Mouse (Mus musculus) limb, embryonic 13.5 days (tissue): ENCODE measurements at regions not wholly inside any gene's neighbourhood (a gene's known extent, or its start where the extent isn't known, plus 50 kb on each side); places are given as distances from the start of the nearest gene placed in this dataset.

Experiments used
- ATAC-seq: fragments of 200-750 bp; cut with Nextera tagmentation; 2 replicates; pipeline ENCODE4 v1.8.0; 2017; ENCODE audit warnings: low read depth, moderate number of reproducible peaks, moderate TSS enrichment; ENCODE audit not compliant: low FRiP score
- H3K27ac ChIP-seq: fragments of 300-500 bp; sonication (generic); 2 replicates; pipeline ENCODE4 v1.5.1; 2015; ENCODE audit warnings: inconsistent platforms, mild to moderate bottlenecking, moderate library complexity
- H3K27me3 ChIP-seq: fragments of 300-500 bp; sonication (generic); 2 replicates; pipeline ENCODE4 v1.6.1; 2015; ENCODE audit warnings: mild to moderate bottlenecking, inconsistent platforms
- H3K36me3 ChIP-seq: fragments of 300-500 bp; sonication (generic); 2 replicates; pipeline ENCODE4 v1.6.1; 2015; ENCODE audit warnings: inconsistent platforms, mild to moderate bottlenecking, moderate library complexity
- H3K4me1 ChIP-seq: fragments of 300-500 bp; sonication (generic); 2 replicates; pipeline ENCODE4 v1.6.1; 2015; ENCODE audit warnings: inconsistent platforms
- H3K4me2 ChIP-seq: fragments of 300-500 bp; sonication (generic); replicated peaks from 2 replicates; pipeline ENCODE4 v1.6.1; 2015; ENCODE audit warnings: inconsistent platforms, mild to moderate bottlenecking, moderate library complexity
- H3K4me3 ChIP-seq: fragments of 300-500 bp; sonication (generic); 2 replicates; pipeline ENCODE4 v1.5.1; 2015; ENCODE audit warnings: moderate library complexity, mild to moderate bottlenecking, inconsistent platforms
- H3K9ac ChIP-seq: fragments of 300-500 bp; sonication (generic); 2 replicates; pipeline ENCODE4 v1.6.1; 2015; ENCODE audit warnings: mild to moderate bottlenecking, inconsistent platforms
- H3K9me3 ChIP-seq: fragments of 300-500 bp; sonication (generic); 2 replicates; pipeline ENCODE4 v1.6.1; 2016; ENCODE audit warnings: inconsistent platforms
- WGBS: fragments of 180-500 bp; shearing (Covaris S2); methylation state at CpG from one replicate; pipeline ENCODE4 v1.1.7; 2015; 5-methylcytosine and 5-hydroxymethylcytosine counted together

DNA sequence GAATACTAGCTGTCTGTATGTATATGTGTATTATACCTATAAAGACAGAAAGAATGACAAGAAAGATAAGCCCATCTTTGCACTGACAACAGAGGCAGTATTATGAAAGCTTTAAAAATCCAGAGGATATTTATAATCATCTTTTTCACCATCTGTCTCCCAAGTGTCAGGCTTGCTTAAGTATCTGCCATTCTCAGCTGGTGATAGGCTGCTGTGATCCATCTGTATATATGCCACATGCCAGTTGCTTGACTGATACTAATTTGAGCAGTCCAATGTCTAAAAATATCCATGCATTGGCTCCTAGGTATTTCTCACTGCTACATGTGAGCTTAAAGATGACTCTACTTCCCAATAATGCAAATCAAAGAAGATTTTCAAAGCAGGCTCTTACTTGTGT is 950.3 kb downstream of the Pla2g4a start:
- H3K36me3 ChIP-seq, result no peaks in the 10 kb centered on the region

DNA sequence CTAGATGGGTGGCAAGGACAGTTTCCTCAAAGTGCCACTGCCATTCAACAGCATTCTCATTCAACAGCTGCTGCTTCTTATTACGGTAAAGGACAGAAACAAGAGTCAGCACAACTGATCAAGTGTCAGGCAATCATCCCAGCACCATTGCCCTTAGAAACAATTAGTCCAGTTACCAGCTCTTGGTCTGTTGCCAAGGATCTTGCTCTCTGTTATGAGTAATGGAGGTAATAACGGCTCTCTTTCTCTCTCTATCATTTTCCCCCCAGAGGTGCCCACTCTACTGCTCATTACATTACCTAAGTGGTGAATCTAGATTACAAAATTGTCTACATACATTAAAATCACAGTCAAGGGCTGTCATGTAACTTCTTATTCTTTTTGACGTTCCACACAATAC is 961.0 kb downstream of the Pla2g4a start:
- H3K4me2 ChIP-seq, result no peak overlapping the region
- no peak for ATAC-seq
- H3K4me3 ChIP-seq, result no peak overlapping the region
- H3K4me1 ChIP-seq, result no peaks in the 10 kb centered on the region
- no peak overlapping the region for H3K9ac ChIP-seq
- 79% methylated on average over 3 of the region's 3 CpGs for WGBS
- no peaks in the 10 kb centered on the region for H3K9me3 ChIP-seq
- H3K27ac ChIP-seq, result no peak overlapping the region
- H3K27me3 ChIP-seq, result no peaks in the 10 kb centered on the region
- no peaks in the 10 kb centered on the region for H3K36me3 ChIP-seq

More for the DNA sequence above, 950.3 kb downstream of the Pla2g4a start:
- Histone ChIP-seq H3K4me2 (no peak overlapping the region), H3K4me1 (no peaks in the 10 kb centered on the region), H3K9ac (no peak overlapping the region), H3K4me3 (no peak overlapping the region), H3K9me3 (no peaks in the 10 kb centered on the region), H3K27ac (no peak overlapping the region), H3K27me3 (no peaks in the 10 kb centered on the region)
- 0 out of 2 replicates have a peak, but pooled peaks have one; percentile 61 for ATAC-seq

DNA sequence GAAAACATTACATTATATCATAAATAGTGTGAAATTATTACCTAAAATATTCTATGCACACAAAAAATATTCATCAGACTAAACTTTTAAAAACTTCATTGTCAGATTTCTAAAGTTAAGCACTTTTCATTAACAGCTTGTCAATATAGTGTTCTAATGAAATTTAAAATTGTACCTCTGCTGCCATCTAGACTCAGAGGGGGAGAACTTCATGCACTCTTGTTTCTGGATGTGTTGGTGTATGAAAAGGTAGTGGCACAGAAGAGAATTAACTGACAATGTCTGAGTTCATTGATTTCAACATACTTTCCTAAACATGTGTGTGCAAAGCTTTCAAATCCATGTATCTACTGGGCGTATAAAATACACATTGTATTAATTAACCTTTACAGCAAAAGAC is 967.5 kb downstream of the Pla2g4a start:
- Histone ChIP-seq H3K4me2 (no peak overlapping the region), H3K4me3 (no peak overlapping the region), H3K9me3 (no peaks in the 10 kb centered on the region), H3K27ac (no peak overlapping the region), H3K27me3 (no peaks in the 10 kb centered on the region), H3K9ac (no peak overlapping the region), H3K36me3 (no peaks in the 10 kb centered on the region), H3K4me1 (peaks cover 7% of the 10 kb centered on the region; the same call in 1 of the 2 replicates)
- WGBS, result 44% methylated on average over 1 of the region's 1 CpGs
- no peak for ATAC-seq

DNA sequence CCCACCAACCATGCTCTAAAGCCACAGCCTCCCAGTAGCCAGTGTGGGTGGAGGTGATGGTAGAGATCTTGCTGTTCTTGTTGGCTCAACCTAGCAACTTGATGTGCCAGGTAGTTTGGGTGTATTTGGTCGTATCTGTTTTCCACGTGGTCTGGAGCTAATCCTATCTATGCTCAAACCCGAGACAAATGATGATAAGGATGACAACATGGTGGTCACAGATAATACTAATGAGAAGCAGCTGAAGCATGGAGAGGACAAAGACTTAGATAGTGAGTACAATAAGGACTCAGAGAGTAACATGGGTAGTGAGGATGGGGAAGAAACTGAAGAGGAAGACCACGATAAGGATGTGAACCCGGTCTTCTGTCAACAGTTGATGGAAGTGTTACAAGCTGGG is 983.7 kb downstream of the Pla2g4a start:
- Histone ChIP-seq H3K9ac (no peak overlapping the region), H3K4me2 (no peak overlapping the region), H3K9me3 (no peaks in the 10 kb centered on the region), H3K4me1 (no peaks in the 10 kb centered on the region), H3K4me3 (no peak overlapping the region), H3K27me3 (no peaks in the 10 kb centered on the region), H3K27ac (no peak overlapping the region), H3K36me3 (no peaks in the 10 kb centered on the region)
- no peak for ATAC-seq
- WGBS, result 86% methylated on average over 5 of the region's 5 CpGs

DNA sequence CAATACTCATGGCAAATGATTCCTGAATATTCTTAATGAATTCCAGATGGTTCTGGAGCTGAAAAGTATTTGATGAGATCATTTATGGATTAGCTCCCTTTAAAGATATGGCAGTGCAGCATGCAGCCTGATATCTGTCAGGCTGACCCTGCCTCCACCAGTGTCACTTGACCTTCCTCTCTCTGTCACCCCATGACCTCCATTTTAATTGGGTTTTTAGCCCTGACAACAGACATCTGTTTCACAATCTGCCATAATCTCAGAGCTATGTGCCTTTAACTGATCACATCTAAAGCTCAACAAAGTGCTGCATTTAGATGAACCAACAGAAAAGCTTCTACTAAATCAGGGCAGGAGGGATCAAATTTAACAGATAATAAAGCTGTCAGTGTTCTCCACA is 995.7 kb downstream of the Pla2g4a start:
- Histone ChIP-seq H3K27me3 (no peaks in the 10 kb centered on the region), H3K27ac (no peak overlapping the region), H3K36me3 (no peaks in the 10 kb centered on the region), H3K4me1 (no peaks in the 10 kb centered on the region), H3K4me2 (no peak overlapping the region), H3K9me3 (no peaks in the 10 kb centered on the region), H3K4me3 (no peak overlapping the region), H3K9ac (no peak overlapping the region)
- no peak for ATAC-seq

DNA sequence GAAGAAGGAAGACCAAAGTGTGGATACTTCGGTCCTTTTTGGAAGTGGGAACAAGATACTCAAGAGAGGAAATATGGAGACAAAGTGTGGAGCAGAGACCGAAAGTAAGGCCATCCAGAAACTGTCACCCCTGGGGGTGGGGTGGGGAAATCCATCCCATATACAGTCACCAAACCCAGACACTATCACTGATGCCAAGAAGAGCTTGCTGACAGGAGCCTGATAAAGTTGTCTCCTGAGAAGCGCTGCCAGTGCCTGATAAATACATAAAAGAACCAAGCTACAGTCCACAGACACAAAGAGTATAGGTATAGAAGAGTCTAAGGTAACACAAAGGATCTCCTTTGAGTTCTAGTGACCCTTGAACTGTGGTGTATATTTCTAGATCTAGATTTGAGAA is 1026.7 kb downstream of the Pla2g4a start:
- Histone ChIP-seq H3K27ac (no peak overlapping the region), H3K36me3 (no peaks in the 10 kb centered on the region), H3K4me2 (no peak overlapping the region), H3K9me3 (no peaks in the 10 kb centered on the region), H3K9ac (no peak overlapping the region), H3K27me3 (no peaks in the 10 kb centered on the region), H3K4me1 (no peaks in the 10 kb centered on the region), H3K4me3 (no peak overlapping the region)
- 90% methylated on average over 3 of the region's 3 CpGs for WGBS
- ATAC-seq, result no peak

DNA sequence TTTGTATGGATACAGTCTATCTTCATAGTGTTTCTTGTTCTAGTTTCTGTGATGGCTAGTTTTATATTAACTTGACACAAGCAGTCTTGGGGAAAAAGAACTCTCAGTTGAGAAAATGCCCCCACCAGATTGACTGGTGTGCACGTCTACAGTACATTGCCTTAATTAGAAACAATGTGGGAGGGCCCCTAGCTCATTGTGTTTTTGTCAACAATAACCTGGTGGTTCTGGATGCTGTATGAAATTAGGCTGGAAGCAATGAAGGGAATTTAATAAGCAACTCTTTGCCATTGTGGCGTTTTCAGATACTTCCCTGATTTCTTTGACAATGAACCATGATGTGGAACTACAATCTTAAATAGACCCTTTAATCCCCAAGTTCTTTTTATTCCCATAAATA is 1036.6 kb downstream of the Pla2g4a start:
- Histone ChIP-seq H3K9me3 (no peaks in the 10 kb centered on the region), H3K27ac (no peak overlapping the region), H3K9ac (no peak overlapping the region), H3K36me3 (no peaks in the 10 kb centered on the region), H3K27me3 (no peaks in the 10 kb centered on the region), H3K4me2 (no peak overlapping the region), H3K4me1 (no peaks in the 10 kb centered on the region), H3K4me3 (no peak overlapping the region)
- WGBS, result 69% methylated on average over 2 of the region's 2 CpGs
- ATAC-seq, result no peak

DNA sequence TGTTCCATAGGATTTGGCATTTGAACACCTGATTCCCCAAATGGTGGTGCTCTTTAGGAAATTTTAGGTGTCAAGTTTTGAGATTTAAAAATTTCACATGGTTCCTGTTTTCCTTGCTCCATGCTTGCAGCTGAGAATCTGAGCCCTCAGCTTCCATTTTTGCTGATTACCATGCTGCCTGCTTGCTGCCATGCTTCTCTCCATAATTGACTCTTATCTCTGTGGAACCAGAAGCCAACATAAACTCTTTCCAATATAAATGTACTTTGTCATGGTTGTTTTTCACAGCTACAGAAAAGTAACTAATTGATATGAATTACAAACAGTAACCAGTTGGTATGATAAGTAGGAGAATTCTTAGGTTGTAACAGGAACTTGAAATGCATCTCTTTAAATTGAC is 1044.0 kb downstream of the Pla2g4a start:
- no peak overlapping the region for H3K9ac ChIP-seq
- H3K4me2 ChIP-seq, result no peak overlapping the region
- H3K9me3 ChIP-seq, result no peaks in the 10 kb centered on the region
- no peak for ATAC-seq
- H3K36me3 ChIP-seq, result no peaks in the 10 kb centered on the region
- no peak overlapping the region for H3K27ac ChIP-seq
- H3K4me1 ChIP-seq, result no peaks in the 10 kb centered on the region
- no peak overlapping the region for H3K4me3 ChIP-seq
- no peaks in the 10 kb centered on the region for H3K27me3 ChIP-seq

DNA sequence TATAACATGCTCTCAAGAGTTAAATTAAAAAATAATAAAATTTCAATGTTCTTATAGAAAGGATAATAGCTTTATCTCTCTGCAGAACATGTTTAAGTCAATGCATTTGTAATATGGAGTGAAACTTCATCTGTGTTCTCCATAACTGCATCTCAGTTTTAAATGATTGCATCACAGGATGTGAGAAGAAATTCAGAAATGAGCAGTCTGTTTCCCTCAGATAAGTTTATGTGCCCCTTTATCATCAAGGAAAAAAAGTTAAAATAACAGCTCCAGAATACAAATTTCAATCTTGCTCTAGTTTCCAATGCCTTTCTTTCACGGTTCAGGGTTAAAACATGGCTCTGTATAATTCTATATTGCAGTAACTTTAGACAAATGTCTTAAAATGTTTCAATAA is 1048.3 kb downstream of the Pla2g4a start:
- no peak overlapping the region for H3K4me2 ChIP-seq
- H3K27me3 ChIP-seq, result no peaks in the 10 kb centered on the region
- no peaks in the 10 kb centered on the region for H3K9me3 ChIP-seq
- no peak overlapping the region for H3K4me3 ChIP-seq
- no peak overlapping the region for H3K27ac ChIP-seq
- ATAC-seq, result no peak
- WGBS, result 92% methylated on average over 1 of the region's 1 CpGs
- H3K4me1 ChIP-seq, result no peaks in the 10 kb centered on the region
- H3K9ac ChIP-seq, result no peak overlapping the region
- no peaks in the 10 kb centered on the region for H3K36me3 ChIP-seq

DNA sequence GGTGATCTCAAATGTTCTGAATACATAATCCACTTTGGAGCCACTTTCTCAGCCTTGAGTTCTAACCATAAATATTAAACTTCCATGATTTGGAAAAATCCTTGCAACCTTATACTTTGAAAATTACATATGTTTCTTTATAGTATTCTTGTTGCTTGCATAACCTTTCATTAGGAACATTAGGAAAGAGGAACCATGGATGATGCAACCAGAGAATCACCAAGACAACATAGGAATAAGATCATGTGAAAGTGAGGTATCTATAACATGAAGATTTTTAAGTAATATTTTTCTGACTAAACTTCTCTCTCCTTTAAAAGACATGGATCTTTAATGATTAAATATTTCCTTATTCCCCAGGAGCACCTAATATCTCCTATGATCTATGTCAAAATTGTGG is 1057.0 kb downstream of the Pla2g4a start:
- H3K36me3 ChIP-seq, result no peaks in the 10 kb centered on the region
- ATAC-seq, result no peak
- no peak overlapping the region for H3K27ac ChIP-seq
- H3K4me2 ChIP-seq, result no peak overlapping the region
- H3K9me3 ChIP-seq, result no peaks in the 10 kb centered on the region
- no peak overlapping the region for H3K4me3 ChIP-seq
- H3K9ac ChIP-seq, result no peak overlapping the region
- no peaks in the 10 kb centered on the region for H3K27me3 ChIP-seq
- no peaks in the 10 kb centered on the region for H3K4me1 ChIP-seq

DNA sequence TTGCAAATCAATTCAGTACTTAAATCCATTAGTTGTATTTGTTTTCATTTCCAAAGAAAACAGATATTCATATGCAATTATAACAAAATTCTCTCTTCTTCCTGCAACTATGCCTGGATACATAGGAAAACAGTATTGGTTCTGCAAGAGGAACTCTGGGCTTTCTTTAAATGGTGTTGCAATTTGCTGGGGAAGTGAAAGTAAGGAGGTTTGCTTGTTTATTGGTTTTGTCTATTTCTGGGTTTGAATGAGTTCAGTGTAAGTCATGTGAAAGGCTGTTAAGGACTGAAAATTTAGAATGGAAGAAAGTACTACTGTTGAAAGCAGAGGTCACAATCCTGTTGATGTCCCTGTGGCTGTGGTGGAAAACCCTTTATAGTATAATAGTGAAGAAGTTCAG is 1058.0 kb downstream of the Pla2g4a start:
- Histone ChIP-seq H3K4me2 (no peak overlapping the region), H3K4me1 (no peaks in the 10 kb centered on the region), H3K4me3 (no peak overlapping the region), H3K27me3 (no peaks in the 10 kb centered on the region), H3K27ac (no peak overlapping the region), H3K36me3 (no peaks in the 10 kb centered on the region), H3K9ac (no peak overlapping the region), H3K9me3 (no peaks in the 10 kb centered on the region)
- ATAC-seq, result no peak

DNA sequence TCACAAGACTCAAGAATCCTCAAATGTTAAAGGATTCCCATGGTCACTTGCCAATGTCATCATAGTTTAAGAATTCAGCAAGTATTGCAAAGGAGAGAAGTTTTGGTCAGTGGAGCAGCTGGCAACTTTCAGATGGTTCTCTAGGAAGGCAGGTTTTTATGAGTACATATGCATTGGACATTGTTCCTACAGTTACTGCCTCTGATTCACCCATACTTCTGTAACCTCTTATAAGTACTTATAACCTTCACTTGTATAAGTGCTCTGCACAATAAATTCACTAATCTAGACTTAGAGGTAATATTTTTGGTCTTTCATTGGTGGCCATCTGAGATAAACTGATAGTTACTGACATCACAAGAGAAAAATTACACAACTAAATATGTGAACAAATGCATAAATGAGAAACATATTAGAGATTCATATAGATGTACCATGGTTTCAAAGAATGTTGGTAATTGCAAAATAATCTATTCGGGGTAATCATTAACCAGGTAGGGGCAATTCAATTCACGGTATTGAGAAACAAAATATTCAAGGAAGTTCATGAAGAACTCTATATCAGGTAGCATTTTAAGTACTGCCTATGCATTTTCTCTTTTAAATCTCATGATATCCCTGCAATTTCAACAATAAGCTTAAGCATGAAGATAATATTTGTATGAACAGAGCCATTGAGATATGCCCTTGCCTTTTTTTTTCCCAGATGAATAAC is 1059.6 kb downstream of the Pla2g4a start:
- H3K9me3 ChIP-seq, result no peaks in the 10 kb centered on the region
- 88% methylated on average over 2 of the region's 2 CpGs for WGBS
- ATAC-seq, result no peak
- no peaks in the 10 kb centered on the region for H3K27me3 ChIP-seq
- H3K9ac ChIP-seq, result no peak overlapping the region
- no peaks in the 10 kb centered on the region for H3K36me3 ChIP-seq
- no peak overlapping the region for H3K27ac ChIP-seq
- no peaks in the 10 kb centered on the region for H3K4me1 ChIP-seq
- H3K4me3 ChIP-seq, result no peak overlapping the region
- no peak overlapping the region for H3K4me2 ChIP-seq

DNA sequence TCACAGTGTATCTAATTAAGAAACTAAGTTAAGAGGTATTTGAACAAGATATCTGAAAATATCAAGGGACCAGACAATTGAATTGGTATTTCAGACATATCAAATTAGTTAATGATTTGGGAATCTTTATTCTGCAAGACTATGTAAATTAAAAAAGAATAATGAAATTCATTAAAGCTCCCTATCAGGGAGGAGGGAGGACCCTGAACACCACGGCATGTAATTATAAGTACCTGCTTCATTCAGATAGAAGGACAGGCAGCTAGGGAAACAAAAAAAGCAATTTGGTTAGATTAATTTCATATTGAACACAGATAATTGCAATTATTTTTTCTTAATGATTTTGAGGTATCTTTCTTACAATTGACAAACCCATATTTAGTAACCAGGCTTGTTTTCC is 1090.3 kb downstream of the Pla2g4a start:
- Histone ChIP-seq H3K4me3 (no peak overlapping the region), H3K9ac (no peak overlapping the region), H3K4me1 (no peaks in the 10 kb centered on the region), H3K4me2 (no peak overlapping the region), H3K27ac (no peak overlapping the region), H3K9me3 (no peaks in the 10 kb centered on the region), H3K36me3 (no peaks in the 10 kb centered on the region), H3K27me3 (no peaks in the 10 kb centered on the region)
- 80% methylated on average over 1 of the region's 1 CpGs for WGBS
- ATAC-seq, result no peak
